Mouse (Mus musculus) gastrocnemius, adult 8-10 months (tissue): ENCODE data around the gene Tex44. TPM values are rescaled to one million over a fixed set of nuclear protein-coding genes. Genes with fewer than 3 reads are reported as not detected.
A peak's percentile ranks its signal among the peaks of the same experiment; 100 is the strongest.

Experiments
- DNase-seq, 2 experiments: peaks; one replicate each; pipeline ENCODE4 v3.0.0; 2022; ENCODE audit warnings: low spot score in 2 of 2
- total RNA-seq, 4 experiments: library from RNA; stranded (reverse); gene quantifications; 2 replicates each; pipeline ENCODE4 v1.2.4; 2022

The Tex44 gene
- total RNA-seq, 4 experiments from 2014 or later: not detected

DNA sequence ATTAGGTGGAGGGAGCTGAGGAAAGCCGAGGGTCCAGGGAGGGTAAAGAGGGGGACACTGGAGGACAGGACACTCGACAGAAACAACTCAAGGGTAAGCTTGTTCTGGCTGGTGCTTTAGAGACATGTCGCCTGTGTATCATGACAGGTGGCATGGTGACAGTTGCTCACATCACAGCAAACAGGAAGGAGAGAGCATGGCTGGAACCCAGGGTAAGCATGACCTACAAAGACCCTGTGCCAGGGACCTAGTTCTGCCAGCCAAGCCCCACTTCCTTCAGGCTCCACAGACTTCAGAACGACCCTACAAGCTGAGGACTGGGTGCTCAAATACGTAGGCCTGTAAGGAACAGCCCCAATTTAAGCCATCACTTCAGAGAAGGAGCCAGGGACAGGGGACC lies 2.2 kb upstream of the Tex44 start:
- no peak for DNase-seq

DNA sequence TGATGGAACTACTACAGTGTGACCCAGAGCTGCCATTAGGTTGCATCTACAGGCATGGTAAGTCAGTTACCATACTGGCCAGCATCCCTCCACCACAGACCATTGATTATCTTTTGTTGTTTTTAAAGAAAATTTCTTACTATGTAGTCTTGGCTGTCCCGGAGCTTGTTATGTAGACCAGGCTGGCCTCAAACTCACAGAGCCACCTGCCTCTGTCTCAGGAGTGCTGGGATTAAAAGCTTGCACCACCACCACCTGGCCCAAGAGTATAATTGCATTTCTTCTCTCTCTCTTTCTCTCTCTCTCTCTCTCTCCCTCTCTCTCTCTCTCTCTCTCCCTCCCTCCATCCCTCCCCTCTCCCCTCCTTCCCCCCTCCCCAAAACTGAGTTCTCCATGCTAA lies 1.8 kb upstream of the Tex44 start:
- DNase-seq: no peak

DNA sequence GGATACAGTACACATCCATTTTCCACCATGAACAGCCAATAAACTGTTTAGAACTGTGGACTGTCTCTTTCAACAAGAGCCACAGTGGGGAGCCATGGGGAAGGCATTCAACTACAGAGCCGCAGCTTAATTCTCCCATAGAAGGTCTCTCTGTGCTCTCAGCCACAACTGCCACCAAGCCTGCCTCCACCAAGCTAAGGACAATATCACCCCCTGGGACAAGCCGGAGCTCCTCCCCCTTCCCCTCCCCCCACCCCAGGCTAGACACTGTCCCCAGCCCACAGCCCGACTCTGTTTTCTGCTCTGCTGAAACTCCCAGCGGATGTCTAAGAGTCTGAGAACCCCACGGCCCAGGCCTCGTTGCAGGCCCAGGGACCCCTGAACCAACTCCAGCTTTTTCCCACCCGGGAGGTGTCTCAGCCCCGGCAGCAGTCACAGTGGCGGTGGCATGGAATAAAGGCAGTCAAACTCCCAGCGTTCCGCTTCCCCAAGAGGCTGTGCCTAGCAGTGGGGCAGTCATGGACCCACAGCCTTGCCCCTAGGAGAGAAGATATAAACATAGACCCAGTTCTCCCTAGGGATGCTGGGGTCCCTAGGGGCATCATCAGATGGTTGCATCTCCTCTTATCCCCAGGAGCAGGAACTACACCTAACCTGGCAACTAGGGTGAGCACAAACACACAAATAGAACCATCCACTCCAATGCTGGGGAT lies 1.1 kb upstream of the Tex44 start:
- DNase-seq: no peak

DNA sequence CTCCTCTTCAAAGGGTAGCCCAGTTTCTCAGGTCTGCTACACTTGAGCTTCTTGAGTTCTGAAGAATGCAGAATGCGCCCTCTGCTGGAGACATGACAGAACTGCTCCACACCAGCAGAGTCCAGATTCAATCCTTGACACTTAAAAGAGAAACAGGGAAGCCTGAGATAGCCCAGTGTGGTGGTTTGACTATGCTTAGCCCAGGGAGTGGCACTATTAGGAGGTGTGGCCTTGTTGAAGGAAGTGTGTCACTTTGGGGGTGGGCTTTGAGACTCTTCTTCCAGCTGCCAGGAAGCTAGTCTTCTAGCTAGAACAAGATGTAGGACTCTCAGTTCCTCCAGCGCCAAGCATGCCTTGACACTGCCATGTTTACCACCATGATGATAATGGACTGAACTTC lies 3.9 kb downstream of the Tex44 start:
- DNase-seq: peak in 1 of 2 experiments; percentile 59

DNA sequence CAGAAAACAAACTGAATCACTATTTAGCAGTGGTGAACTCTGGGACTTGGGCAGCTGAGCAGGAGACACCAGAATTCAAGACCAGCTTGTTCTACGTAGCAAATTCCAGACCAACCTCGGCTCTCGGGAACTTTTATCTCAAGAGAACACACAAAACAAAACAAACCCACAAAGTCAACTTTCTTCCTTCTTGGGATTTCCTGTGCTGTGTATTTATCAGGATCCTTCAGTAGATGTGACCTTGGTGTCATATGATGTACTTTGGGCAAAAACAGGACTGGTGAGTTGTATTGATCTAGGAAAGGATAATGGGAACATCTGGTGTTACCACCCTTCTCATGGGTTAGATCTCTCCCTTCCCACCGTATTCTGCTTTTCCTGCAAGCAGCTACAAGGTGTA lies 6.6 kb downstream of the Tex44 start:
- no peak for DNase-seq

DNA sequence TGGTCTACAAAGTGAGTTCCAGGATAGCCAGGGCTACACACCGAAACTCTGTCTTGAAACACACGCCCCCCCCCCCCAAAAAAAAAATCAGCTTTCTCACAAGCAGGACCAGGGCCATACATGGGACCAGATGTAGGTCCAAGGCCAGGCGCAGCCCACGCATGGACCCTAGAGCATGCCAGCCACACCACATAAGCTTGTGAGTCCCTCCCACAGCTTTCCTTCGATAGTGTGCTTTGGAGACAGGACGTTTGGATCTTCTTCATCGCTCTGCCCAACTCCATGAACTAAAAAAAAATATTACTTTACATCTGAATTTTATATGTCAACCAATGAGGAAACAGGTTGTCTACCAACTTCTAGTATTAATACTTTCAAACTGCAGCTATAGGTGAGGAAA lies 7.2 kb downstream of the Tex44 start:
- DNase-seq: no peak

DNA sequence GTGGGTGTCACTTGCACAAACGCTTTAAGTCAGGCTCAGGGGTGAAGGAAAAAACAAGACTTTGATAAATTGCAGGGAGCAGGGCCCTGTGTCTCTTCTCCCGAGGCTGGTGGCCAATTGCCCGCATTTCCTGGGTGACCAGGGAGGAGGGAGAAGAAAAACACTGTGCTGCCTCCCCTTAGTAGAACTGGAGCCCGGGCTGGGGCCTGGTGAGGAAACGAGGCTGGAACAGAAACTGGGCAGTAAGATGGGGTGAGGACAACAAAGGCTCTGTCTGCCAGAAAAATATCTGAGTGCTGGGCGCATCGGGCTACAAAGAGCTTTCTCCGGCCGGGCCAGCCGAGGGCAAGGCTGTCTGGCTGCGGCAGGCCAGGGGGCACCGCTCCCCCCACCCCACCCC lies 7.9 kb downstream of the Tex44 start:
- peak in 1 of 2 experiments; percentile 63 for DNase-seq

DNA sequence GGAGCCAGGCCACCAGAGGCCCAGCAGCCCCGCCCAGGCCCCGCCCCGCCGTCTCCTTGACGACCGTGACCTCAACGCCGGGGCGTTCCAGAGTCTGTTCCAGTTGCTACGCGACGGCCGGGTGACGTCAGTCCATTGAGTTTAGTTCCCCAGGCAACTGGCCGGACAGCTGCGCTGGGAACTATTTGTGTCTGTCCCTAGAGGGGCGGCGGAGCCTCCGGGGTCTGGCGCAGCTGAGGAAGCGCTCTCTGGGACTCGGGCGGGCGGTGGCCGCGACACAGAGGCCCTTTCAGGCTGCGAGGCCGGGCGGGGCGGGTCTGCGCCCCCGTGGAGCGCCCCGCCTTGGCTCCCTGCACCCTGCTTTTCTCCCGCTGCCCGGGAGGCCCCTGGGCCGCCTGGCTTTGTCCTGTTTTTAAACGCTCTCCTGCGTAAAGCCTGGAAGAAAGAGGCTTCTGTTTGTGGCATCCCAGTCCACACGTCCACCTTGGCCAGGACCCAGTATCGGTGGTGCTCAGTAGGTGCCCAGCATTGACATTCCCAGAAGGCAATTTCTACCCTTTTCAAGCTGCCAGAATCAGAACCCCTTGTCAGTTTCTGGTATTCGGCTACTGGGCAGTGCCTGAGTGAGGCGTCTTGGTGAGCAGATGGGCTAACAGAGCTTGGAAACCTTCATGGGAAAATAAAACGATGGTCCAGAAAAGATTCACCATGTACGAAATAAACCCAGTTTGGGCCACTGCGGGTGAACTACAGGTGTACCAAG lies 8.5 kb downstream of the Tex44 start:
- DNase-seq: peak; percentile 97 to 98

DNA sequence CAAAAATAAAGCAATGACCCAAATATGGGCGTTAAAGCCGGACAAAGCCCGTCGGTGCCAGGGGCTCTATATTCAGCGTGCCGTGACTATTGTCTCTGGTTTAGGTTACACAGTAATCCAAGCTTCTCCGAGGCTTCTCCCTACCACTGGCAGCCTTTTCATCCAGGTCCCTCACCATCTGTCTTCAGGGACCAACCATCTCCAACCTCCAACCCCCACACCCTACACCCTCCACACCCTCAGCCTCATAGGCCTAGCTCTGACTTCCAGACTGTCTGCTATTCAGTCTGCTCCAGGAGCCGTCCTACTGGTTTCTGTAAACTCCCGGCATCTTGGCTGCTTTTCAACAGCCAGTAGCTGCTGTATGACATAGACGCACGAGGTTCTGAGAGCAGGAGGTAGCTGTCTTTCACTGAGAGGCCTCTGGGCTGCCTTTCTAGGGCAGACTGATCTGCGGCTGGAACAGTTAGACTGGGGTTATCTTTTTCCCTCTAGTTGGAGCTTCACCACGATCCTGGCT lies 9.2 kb downstream of the Tex44 start:
- peak in 1 of 2 experiments; percentile 47 for DNase-seq

DNA sequence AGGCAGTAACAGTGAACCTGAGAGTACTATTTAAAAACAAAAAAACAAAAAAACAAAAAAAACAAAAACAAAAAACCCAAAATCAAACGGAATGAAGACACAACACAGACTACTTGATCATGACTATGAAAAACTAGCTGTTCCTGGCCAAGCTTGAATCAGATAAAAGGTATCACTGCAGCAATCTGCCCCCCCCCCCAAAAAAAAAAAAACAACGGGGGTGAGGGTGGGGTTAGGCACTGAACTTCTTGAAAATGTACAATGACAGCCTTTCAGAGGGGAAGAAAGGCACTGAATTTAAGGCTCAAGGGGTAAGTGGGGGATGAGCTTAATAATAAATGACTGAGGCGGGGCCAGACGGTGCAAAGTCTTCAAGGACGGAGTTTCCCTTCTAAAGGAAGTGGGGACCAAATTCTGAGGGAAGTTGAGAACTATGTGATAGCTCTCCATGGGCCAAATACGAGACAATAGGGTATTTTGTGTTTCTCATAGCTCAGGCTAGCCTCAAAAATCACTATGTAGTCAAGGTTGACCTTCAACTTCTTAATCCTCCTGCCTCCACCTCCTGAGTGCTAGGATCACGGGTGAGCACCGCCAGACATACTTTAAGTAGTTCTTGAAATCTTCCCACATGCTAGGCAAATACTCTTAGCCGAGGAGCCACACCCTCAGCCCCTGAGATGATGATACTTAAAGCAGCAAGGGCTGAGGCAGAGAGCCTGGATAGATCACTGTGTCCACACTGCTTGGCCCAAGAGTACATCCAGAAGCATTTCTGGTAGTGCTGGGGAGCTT lies 11.3 kb downstream of the Tex44 start:
- no peak for DNase-seq

DNA sequence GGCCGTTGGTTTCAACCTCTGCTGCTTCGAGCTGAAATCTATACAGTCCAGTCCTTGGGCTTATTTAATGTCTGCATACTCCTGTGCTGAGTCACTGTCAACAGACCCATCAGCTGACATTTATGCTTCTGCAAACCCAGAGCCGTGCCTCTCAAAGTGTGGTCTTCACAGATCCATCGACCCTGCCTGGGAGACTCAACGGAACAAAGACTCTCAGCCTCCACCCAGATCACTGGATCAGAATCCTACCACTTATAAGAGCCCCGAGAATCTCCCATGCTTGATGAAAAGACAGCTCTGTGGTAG lies 11.8 kb downstream of the Tex44 start:
- DNase-seq: no peak

DNA sequence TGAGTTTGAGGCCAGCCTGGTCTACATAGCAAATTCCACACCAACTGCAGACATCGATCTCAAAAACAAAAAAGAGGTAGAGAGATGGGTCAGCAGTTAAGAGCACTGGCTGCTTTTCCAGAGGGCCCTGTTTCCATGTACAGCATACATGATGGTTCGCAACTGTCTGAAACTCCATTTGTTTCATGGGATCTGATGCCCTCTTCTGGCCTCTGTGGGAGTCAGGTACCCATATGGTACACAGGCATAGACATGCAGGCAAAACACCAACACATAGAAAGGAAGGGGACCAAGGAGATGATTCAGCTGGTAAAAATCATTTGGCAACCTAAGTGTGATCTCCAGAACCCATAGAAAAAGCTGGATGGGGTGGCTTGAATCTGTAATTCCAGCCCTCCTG lies 12.4 kb downstream of the Tex44 start:
- no peak for DNase-seq

DNA sequence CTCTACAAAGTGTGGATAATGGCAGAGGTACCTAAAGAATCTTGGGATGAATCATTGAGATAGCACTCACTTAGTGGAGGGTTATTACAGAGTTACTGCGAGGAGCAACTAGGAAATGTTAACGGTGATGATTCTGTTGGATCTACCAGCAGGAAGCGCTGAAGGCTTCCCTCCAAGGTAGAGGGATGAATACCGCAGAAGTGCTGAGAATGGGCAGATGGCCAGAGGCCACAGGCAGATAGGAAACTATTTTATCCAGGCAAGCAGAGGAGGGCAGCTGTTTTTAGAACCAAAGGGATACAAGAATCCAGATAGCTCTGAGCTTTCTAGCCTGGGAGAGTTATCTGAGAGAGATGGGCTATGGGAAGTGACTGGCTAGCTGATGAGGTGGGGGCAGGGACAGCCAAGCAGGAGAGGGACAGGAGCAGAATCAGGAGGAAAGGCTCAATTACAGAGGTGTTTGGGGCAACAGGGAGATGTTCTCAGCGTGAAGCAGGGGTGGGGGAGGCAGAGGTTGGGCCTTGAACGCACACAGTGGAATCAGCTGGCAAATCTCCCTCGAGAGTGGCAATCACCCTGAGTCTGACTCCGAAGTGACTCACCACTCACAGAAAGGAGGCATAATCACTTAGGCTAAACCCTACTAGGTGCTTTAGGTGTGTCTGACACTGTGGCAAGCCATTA lies 13.5 kb downstream of the Tex44 start:
- peak in 1 of 2 experiments; percentile 25 for DNase-seq

DNA sequence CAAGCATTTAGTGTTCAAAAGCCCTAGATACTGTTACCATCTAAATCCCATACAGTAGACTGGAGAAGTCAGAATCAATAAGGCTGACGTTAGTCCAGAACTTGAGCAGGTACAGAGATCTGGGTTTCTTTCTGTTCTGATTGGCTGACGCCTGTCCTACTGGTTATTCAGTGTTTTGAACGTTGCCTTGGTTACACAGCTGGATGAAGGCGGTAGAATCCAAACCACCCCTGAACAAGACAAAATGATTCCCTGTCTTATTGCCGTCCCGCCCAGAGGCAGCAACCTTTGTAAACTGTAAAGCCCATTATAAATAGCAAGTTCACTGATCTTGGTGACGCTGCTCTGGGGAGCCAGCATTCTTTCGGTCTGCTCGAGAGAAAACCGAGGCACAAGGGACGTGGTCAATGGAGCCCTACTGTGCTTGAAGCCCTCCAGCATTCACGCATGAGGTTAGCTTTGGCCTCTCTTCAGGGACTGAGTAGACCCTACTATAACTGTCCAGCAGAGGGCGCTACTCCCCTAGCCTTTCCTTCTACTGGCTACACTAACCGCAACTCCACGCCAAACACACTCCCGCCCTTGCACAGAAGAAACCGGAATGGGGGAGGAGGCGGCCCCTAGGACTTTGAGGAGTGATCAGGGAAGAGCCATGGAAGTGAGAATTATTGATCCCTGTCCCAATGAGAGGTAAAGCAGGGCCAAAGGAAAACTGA lies 14.2 kb downstream of the Tex44 start:
- DNase-seq: peak; percentile 91 to 92

DNA sequence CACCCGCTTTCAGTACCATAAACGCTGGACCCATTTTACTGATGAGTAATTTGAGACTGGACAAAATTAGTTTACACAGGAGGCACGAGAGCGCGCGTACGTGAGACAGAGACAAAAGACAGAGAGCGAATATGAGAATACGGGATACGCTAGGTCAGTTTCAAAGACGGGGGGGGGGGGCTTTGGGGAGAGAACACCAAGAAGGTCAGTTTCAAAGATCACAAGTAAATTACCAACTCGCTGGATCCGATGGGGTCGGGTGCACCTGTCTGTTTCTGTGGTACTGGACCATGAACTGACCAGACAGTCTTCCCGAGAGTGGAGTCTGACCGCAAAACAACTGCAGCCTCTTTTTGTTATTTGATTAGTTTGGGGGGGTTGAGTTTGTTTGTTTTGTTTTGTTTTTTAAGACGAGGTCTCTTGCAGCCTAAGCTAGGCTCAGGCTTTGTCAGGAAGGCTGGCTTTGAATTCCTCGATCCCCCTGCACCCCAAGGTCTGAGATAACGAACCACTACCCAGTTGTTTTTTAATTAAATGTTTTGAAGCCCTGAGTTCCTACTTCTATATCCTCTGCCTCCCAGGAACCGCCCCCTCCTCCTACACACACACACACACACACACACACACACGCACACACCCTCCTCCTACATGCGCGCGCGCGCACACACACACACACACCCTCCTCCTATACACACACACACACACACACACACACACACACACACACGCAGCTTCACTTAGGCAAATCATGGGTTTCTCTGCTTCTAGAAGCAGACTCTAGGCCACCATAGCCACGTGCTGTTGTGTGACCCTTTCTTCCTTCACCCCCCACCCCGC lies 15.0 kb downstream of the Tex44 start:
- peak in 1 of 2 experiments; percentile 24 for DNase-seq

DNA sequence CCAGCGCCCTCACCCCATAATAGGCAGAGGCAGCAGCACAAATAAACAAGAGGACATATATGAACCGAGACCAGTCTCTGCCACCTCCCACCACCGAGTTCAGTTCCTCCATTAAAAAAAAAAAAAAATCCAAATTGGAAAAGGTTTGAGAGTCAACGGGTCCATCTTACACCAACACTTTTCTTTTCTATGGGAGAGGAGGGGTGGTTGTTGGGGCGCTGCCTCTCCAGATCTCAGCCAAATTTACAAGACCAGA lies 15.5 kb downstream of the Tex44 start:
- no peak for DNase-seq

DNA sequence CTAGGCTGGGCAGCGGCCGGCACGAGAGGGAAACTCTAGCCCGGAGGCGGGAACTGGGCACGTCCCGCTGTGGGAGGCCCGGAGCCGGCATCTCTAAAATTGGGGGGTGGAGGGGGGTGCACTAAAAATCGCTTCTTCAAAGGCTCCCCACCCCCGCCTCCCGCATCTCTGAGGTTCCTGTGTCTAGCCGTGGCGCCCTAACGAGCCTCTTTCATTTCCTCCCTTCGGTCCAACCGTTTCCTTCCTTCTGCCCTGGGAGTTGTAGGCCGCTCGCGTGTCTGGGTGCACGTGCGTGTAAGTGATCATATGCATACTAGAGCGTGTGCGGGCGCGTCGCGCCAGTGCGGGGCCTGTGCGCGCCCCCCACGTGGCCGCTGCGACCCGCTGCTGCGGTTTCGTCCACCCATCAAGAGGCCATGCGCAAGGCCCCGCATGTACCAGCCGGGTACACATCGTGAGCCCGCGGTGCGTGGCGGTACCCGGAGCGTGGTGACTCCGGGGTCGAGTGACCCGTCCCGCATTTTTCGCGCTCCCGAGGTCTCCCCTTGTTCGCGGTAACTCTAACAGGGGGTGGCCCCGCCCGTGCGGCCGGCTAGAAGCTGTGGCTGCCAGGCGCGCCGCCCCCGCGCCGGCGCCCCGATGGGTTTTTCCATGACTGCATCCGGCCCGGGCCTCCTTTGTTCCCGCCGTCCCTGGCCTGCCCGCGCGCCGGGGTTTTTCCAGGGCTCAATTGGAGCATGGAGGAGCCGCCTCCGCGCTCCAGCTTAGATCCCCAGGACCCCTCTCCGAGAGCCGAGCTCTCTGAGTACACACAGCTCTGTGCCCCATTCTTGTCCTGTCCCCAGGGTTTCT lies 16.1 kb downstream of the Tex44 start:
- peak; percentile 83 for DNase-seq

DNA sequence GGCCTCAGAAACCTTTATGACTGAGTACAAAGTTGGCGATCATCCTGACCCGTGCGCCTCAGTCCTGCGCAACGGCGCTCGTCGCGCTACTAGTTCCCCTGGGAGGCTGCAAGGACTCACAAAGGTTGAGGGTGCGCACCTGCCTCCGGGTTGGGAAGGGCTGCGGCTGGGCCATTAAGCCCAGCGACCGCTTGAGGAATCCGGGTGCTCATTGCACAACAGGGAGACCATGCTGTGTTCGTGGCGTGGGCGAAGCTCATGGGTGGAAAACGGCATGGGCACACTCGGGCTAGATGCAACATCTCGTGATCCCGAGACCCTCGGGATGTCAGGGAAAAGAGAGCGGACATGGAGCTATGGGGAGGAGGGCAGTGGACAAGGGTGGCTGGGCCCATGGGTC lies 16.7 kb downstream of the Tex44 start:
- DNase-seq: peak in 1 of 2 experiments; percentile 18
